Mouse (Mus musculus) liver, embryonic 12.5 days (tissue): ENCODE data around the gene Rbl1. TPM values are rescaled to one million over a fixed set of nuclear protein-coding genes. Genes with fewer than 3 reads are reported as not detected.

ENCODE experiments used
- ATAC-seq: fragments of 200-750 bp; cut with Nextera tagmentation; 2 replicates; pipeline ENCODE4 v1.8.0; 2017; ENCODE audit warnings: moderate number of reproducible peaks, mild to moderate bottlenecking, moderate library complexity
- H3K27ac ChIP-seq: fragments of 300-500 bp; sonication (generic); 2 replicates; pipeline ENCODE4 v1.5.1; 2016; ENCODE audit warnings: mild to moderate bottlenecking
- H3K27me3 ChIP-seq: fragments of 300-500 bp; sonication (generic); replicated peaks from 2 replicates; pipeline ENCODE4 v1.6.1; 2016; ENCODE audit warnings: mild to moderate bottlenecking, moderate library complexity
- H3K36me3 ChIP-seq: fragments of 300-500 bp; sonication (generic); 2 replicates; pipeline ENCODE4 v1.6.1; 2016; ENCODE audit warnings: mild to moderate bottlenecking, moderate library complexity
- H3K4me1 ChIP-seq: fragments of 300-500 bp; sonication (generic); 2 replicates; pipeline ENCODE4 v1.6.1; 2016
- H3K4me2 ChIP-seq: fragments of 300-500 bp; sonication (generic); 2 replicates; pipeline ENCODE4 v1.6.1; 2016; ENCODE audit warnings: mild to moderate bottlenecking, moderate library complexity
- H3K4me3 ChIP-seq: fragments of 300-500 bp; sonication (generic); 2 replicates; pipeline ENCODE4 v1.5.1; 2016; ENCODE audit warnings: mild to moderate bottlenecking, moderate library complexity
- H3K9ac ChIP-seq: fragments of 300-500 bp; sonication (generic); 2 replicates; pipeline ENCODE4 v1.6.1; 2016; ENCODE audit warnings: mild to moderate bottlenecking, moderate library complexity
- H3K9me3 ChIP-seq: fragments of 300-500 bp; sonication (generic); replicated peaks from 2 replicates; pipeline ENCODE4 v1.6.1; 2016; ENCODE audit warnings: mild to moderate bottlenecking, moderate library complexity
- WGBS: fragments of 180-500 bp; shearing (Covaris S2); methylation state at CpG from one replicate; pipeline ENCODE4 v1.1.7; 2016; ENCODE audit not compliant: insufficient replicate concordance; 5-methylcytosine and 5-hydroxymethylcytosine counted together
- polyA plus RNA-seq: library from polyadenylated mRNA; unstranded; fragments of >200 nt; fragmentation: Nextera tagmentation; extraction: Ambion mirVana; gene quantifications from 2 replicates; pipeline ENCODE4 v1.2.1, GENCODE M21; 2016

The Rbl1 gene
- polyA plus RNA-seq, 1 experiment from 2014 or later, result 27.9 TPM

- Histone ChIP-seq H3K9me3 (no peaks in the 10 kb centered on the region), H3K36me3 (peaks cover 83% of the 10 kb centered on the region), H3K27me3 (no peaks in the 10 kb centered on the region), H3K4me3 (no peak overlapping the region), H3K27ac (no peak overlapping the region), H3K4me1 (no peaks in the 10 kb centered on the region), H3K4me2 (no peak overlapping the region), H3K9ac (no peak overlapping the region)
- WGBS, result 66% methylated on average over 2 of the region's 2 CpGs
- no peak for ATAC-seq
These were observed 102.1 kb downstream of the Rbl1 start for GRCm38 (mm10) chr2:157102256-157102655.

GRCm38 (mm10) chr2:157101650-157102049, 102.7 kb downstream of the Rbl1 start:
- H3K9ac ChIP-seq, result no peak overlapping the region
- no peak overlapping the region for H3K4me2 ChIP-seq
- 96% methylated on average over 9 of the region's 9 CpGs for WGBS
- H3K4me3 ChIP-seq, result no peak overlapping the region
- ATAC-seq, result no peak
- H3K4me1 ChIP-seq, result no peaks in the 10 kb centered on the region
- no peaks in the 10 kb centered on the region for H3K27me3 ChIP-seq
- H3K9me3 ChIP-seq, result no peaks in the 10 kb centered on the region
- H3K27ac ChIP-seq, result no peak overlapping the region
- H3K36me3 ChIP-seq, result peaks cover 77% of the 10 kb centered on the region

- H3K4me1 ChIP-seq, result no peaks in the 10 kb centered on the region
- no peak overlapping the region for H3K27ac ChIP-seq
- no peak for ATAC-seq
- H3K9ac ChIP-seq, result no peak overlapping the region
- no peak overlapping the region for H3K4me3 ChIP-seq
- H3K27me3 ChIP-seq, result no peaks in the 10 kb centered on the region
- H3K9me3 ChIP-seq, result no peaks in the 10 kb centered on the region
- peaks cover 73% of the 10 kb centered on the region for H3K36me3 ChIP-seq
- H3K4me2 ChIP-seq, result no peak overlapping the region
- 82% methylated on average over 12 of the region's 12 CpGs for WGBS
These were observed 104.1 kb downstream of the Rbl1 start for GRCm38 (mm10) chr2:157100319-157100605.

GRCm38 (mm10) chr2:157099532-157100318, 104.6 kb downstream of the Rbl1 start:
- Histone ChIP-seq H3K36me3 (peaks cover 68% of the 10 kb centered on the region), H3K9me3 (no peaks in the 10 kb centered on the region), H3K4me1 (no peaks in the 10 kb centered on the region), H3K4me3 (no peak overlapping the region), H3K4me2 (no peak overlapping the region), H3K27me3 (no peaks in the 10 kb centered on the region), H3K9ac (no peak overlapping the region), H3K27ac (no peak overlapping the region)
- WGBS, result 75% methylated on average over 12 of the region's 12 CpGs
- no peak for ATAC-seq

Other genes with a start within 250 kb of the Rbl1 start
- gene Ndrg3, start 212.5 kb downstream of the Rbl1 start, polyA plus RNA-seq, result 55.4 and 56.4 TPM in 2 replicates
- gene Dsn1, start 197.4 kb downstream of the Rbl1 start, polyA plus RNA-seq, result 38.7 TPM in 2 replicates
- gene Soga1, start 125.3 kb downstream of the Rbl1 start, polyA plus RNA-seq, result 3.4 TPM in 2 replicates
- gene Tldc2, start 117.5 kb downstream of the Rbl1 start, polyA plus RNA-seq, result 0.29 TPM in 1 of 2 replicates, not detected in the other
- 23.0 and 24.9 TPM in 2 replicates for gene Samhd1, start 69.3 kb downstream of the Rbl1 start, polyA plus RNA-seq
- gene Rpn2, start 74.5 kb upstream of the Rbl1 start, polyA plus RNA-seq, result 198 and 216 TPM in 2 replicates
- 0.31 and 0.49 TPM in 2 replicates for gene Mroh8, start 75.0 kb upstream of the Rbl1 start, polyA plus RNA-seq
- gene Ghrh, start 143.0 kb upstream of the Rbl1 start, polyA plus RNA-seq, result not detected in 2 replicates
- gene Manbal, start 163.1 kb upstream of the Rbl1 start, polyA plus RNA-seq, result 26.6 and 28.0 TPM in 2 replicates
- 4.5 TPM in 2 replicates for gene Src, start 213.9 kb upstream of the Rbl1 start, polyA plus RNA-seq